Mouse (Mus musculus): ENCODE measurements around the gene Vmn1r26. TPM values are rescaled to one million over a fixed set of nuclear protein-coding genes. Genes with fewer than 3 reads are reported as not detected.
"Not testable (repeated sequence)": the region's sequence is repeated elsewhere in the genome, so short reads cannot be mapped to it uniquely, and the experiment has no call there.

Gene Vmn1r26
- not detected in 2 replicates for polyA plus RNA-seq (2014; fragmentation: Nextera tagmentation; extraction: Ambion mirVana)

GRCm38 (mm10) chr6:58015059-58015458 is at the start of gene Vmn1r26:
TSS of gene Vmn1r26 (minus strand) at chr6:58015159.
- DNase-seq (ENCODE audit: low spot score) (no peak), ATAC-seq (ENCODE audit: low read depth) (no peak)
- Histone ChIP-seq H3K4me1 (ENCODE audit: control insufficient read depth, insufficient read depth, low read length) (no peaks in the 10 kb centered on the region), H3K4me3 (ENCODE audit: low read depth, low read length) (no peak within 1 kb of the TSS), H3K4me2 (ENCODE audit: low read depth, low read length) (no peak within 1 kb of the TSS), H3K9ac (ENCODE audit: low read depth, low read length) (no peak within 1 kb of the TSS), H3K27me3 (replicated peaks; ENCODE audit: control insufficient read depth, insufficient read depth, low read length) (no peaks in the 10 kb centered on the region), H3K9me3 (ENCODE audit: control insufficient read depth, low read length) (no peaks in the 10 kb centered on the region), H3K36me3 (ENCODE audit: control insufficient read depth, insufficient read depth, low read length) (no peaks in the 10 kb centered on the region), H3K27ac (replicated peaks; ENCODE audit: low read depth, low read length) (no peak within 1 kb of the TSS)
- 91% methylated on average over 1 of the region's 1 CpGs for WGBS

GRCm38 (mm10) chr6:58044025-58044424 is 29.1 kb upstream of the Vmn1r26 start:
- no peaks in the 10 kb centered on the region for H3K36me3 ChIP-seq (ENCODE audit: control insufficient read depth, insufficient read depth, low read length)
- no peak for DNase-seq (ENCODE audit: low spot score)
- no peak overlapping the region for H3K9ac ChIP-seq (ENCODE audit: low read depth, low read length)
- no peak overlapping the region for H3K4me2 ChIP-seq (ENCODE audit: low read depth, low read length)
- no peak overlapping the region for H3K27ac ChIP-seq (replicated peaks; ENCODE audit: low read depth, low read length)
- H3K27me3 ChIP-seq (replicated peaks; ENCODE audit: control insufficient read depth, insufficient read depth, low read length) = no peaks in the 10 kb centered on the region
- no peak overlapping the region for H3K4me3 ChIP-seq (ENCODE audit: low read depth, low read length)
- H3K9me3 ChIP-seq (ENCODE audit: control insufficient read depth, low read length) = no peaks in the 10 kb centered on the region
- H3K4me1 ChIP-seq (ENCODE audit: control insufficient read depth, insufficient read depth, low read length) = no peaks in the 10 kb centered on the region
- ATAC-seq (ENCODE audit: low read depth) = no peak

- H3K4me1 ChIP-seq (ENCODE audit: control insufficient read depth, insufficient read depth, low read length); H3K9me3 ChIP-seq (ENCODE audit: control insufficient read depth, low read length); H3K4me2 ChIP-seq (ENCODE audit: low read depth, low read length); H3K9ac ChIP-seq (ENCODE audit: low read depth, low read length); H3K27ac ChIP-seq (replicated peaks; ENCODE audit: low read depth, low read length); H3K4me3 ChIP-seq (ENCODE audit: low read depth, low read length); H3K36me3 ChIP-seq (ENCODE audit: control insufficient read depth, insufficient read depth, low read length); DNase-seq (ENCODE audit: low spot score); ATAC-seq (ENCODE audit: low read depth); H3K27me3 ChIP-seq (replicated peaks; ENCODE audit: control insufficient read depth, insufficient read depth, low read length): not testable (repeated sequence)
- WGBS = 94% methylated on average over 19 of the region's 21 CpGs
Measured at GRCm38 (mm10) chr6:58017478-58017877, 2.5 kb upstream of the Vmn1r26 start.

GRCm38 (mm10) chr6:57980710-57981109 is 34.2 kb downstream of the Vmn1r26 start, which contains the start of gene Vmn1r25:
TSS of gene Vmn1r25 (minus strand) at chr6:57980810.
- H3K27ac ChIP-seq (replicated peaks; ENCODE audit: low read depth, low read length) = no peak within 1 kb of the TSS
- WGBS = 62% methylated on average over 3 of the region's 3 CpGs
- H3K4me2 ChIP-seq (ENCODE audit: low read depth, low read length) = no peak within 1 kb of the TSS
- DNase-seq (ENCODE audit: low spot score) = no peak
- no peaks in the 10 kb centered on the region for H3K36me3 ChIP-seq (ENCODE audit: control insufficient read depth, insufficient read depth, low read length)
- H3K27me3 ChIP-seq (replicated peaks; ENCODE audit: control insufficient read depth, insufficient read depth, low read length) = no peaks in the 10 kb centered on the region
- no peaks in the 10 kb centered on the region for H3K9me3 ChIP-seq (ENCODE audit: control insufficient read depth, low read length)
- no peak within 1 kb of the TSS for H3K9ac ChIP-seq (ENCODE audit: low read depth, low read length)
- no peaks in the 10 kb centered on the region for H3K4me1 ChIP-seq (ENCODE audit: control insufficient read depth, insufficient read depth, low read length)
- no peak for ATAC-seq (ENCODE audit: low read depth)
- H3K4me3 ChIP-seq (ENCODE audit: low read depth, low read length) = no peak within 1 kb of the TSS

- H3K9me3 ChIP-seq (ENCODE audit: control insufficient read depth, low read length); ATAC-seq (ENCODE audit: low read depth); H3K36me3 ChIP-seq (ENCODE audit: control insufficient read depth, insufficient read depth, low read length); H3K9ac ChIP-seq (ENCODE audit: low read depth, low read length); DNase-seq (ENCODE audit: low spot score); H3K4me2 ChIP-seq (ENCODE audit: low read depth, low read length); H3K27me3 ChIP-seq (replicated peaks; ENCODE audit: control insufficient read depth, insufficient read depth, low read length); H3K4me3 ChIP-seq (ENCODE audit: low read depth, low read length); H3K4me1 ChIP-seq (ENCODE audit: control insufficient read depth, insufficient read depth, low read length); H3K27ac ChIP-seq (replicated peaks; ENCODE audit: low read depth, low read length): not testable (repeated sequence)
- WGBS = 75% methylated on average over 1 of the region's 1 CpGs
Measured at GRCm38 (mm10) chr6:57961403-57961802, 53.6 kb downstream of the Vmn1r26 start, which contains the start of gene Vmn1r24. TSS of gene Vmn1r24 (minus strand) at chr6:57961503.

Other genes starting within 250 kb of the Vmn1r26 start
- 25.2 and 26.6 TPM in 2 replicates for gene Vopp1, start 190.0 kb downstream of the Vmn1r26 start, polyA plus RNA-seq (2014; fragmentation: Nextera tagmentation; extraction: Ambion mirVana)
- not detected in 2 replicates for gene Vmn1r21, start 164.8 kb downstream of the Vmn1r26 start, polyA plus RNA-seq (2014; fragmentation: Nextera tagmentation; extraction: Ambion mirVana)
- gene Vmn1r22, start 107.1 kb downstream of the Vmn1r26 start, polyA plus RNA-seq (2014; fragmentation: Nextera tagmentation; extraction: Ambion mirVana) = not detected in 2 replicates
- gene Vmn1r23, start 88.3 kb downstream of the Vmn1r26 start, polyA plus RNA-seq (2014; fragmentation: Nextera tagmentation; extraction: Ambion mirVana) = not detected in 2 replicates
- not detected in 2 replicates for gene Vmn1r24, start 53.7 kb downstream of the Vmn1r26 start, polyA plus RNA-seq (2014; fragmentation: Nextera tagmentation; extraction: Ambion mirVana)
- gene Vmn1r25, start 34.3 kb downstream of the Vmn1r26 start, polyA plus RNA-seq (2014; fragmentation: Nextera tagmentation; extraction: Ambion mirVana) = not detected in 2 replicates
- gene Vmn1r27, start 203.7 kb upstream of the Vmn1r26 start, polyA plus RNA-seq (2014; fragmentation: Nextera tagmentation; extraction: Ambion mirVana) = 0.10 and 0.22 TPM in 2 replicates
- not detected in 2 replicates for gene Vmn1r28, start 246.9 kb upstream of the Vmn1r26 start, polyA plus RNA-seq (2014; fragmentation: Nextera tagmentation; extraction: Ambion mirVana)